Mouse (Mus musculus) naive thymus-derived CD4-positive, alpha-beta T cell, adult 2 months (primary cell): ENCODE results near the gene Rdm1.

Experiments
- DNase-seq: peaks from one replicate; pipeline ENCODE4 v3.0.0-alpha.2; 2011; ENCODE audit warnings: low read depth

The Rdm1 gene

DNA sequence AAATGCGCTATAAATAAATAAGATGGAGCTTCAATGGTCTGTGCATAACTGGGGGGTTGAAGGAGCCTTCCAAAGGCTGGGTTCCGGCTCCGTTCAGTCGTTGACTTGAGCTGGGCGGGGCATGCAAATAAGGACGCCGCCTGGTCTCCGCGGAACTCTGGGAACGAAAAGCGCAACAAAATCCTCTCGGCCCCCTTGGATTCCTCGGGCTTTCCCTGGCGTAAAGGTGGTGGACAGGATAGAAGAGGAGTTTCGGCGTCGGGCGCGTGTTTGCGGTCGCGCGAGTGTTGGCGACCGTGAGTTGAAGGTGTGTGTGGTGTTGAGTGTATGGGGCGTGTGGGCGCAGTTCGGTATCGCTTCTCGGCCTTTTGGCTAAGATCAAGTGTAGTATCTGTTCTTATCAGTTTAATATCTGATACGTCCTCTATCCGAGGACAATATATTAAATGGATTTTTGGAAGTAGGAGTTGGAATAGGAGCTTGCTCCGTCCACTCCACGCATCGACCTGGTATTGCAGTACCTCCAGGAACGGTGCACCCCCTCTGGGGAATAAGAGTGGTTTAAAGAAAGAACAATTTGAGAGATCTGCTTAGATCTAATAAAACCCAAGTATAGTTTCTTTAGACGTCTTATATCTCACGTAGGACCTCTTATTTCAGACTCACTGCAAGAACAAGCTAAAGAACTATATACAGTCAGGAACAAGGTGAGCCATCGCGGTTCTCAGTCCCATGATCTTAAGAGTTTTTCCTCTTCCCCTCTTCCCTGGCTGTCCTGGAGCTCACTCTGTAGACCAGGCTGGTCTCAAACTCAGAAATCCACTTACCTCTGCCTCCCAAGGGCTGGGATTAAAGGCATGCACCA lies 31.1 kb downstream of the Rdm1 start:
- DNase-seq = peak; percentile 91

DNA sequence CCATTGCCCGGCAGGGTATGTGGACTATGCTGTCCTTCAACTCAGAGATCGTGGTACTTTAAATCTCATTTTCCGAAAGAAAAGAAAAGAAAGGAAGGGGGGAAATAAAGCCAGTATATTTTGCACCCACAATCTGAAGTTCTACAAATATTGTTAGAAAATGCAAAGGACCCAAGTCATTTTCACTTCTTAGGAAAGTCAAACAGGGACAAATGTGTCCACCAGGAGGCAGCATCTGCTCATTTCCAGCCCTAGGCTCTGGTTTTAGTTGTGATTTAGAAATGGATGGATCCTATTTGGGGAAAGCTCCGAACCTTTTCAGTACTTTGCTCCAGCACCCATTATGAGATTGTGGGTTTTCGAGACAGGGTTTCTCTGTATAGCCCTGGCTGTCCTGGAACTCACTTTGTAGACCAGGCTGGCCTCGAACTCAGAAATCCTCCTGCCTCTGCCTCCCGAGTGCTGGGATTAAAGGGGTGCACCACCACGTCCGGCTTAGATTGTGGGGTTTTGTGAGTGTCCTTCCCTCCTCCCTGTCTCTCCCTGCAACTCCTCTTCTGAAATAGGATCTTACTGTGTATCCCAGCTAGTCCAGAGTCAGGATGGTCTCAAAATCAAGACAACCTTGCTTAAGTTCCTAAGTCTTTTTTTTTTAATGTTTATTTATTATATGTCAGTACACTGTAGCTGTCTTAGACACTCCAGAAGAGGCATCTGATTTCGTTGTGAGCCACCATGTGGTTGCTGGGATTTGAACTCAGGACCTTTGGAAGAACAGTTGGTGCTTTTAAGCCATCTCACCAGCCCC lies 32.0 kb downstream of the Rdm1 start:
- peak; percentile 93 for DNase-seq

DNA sequence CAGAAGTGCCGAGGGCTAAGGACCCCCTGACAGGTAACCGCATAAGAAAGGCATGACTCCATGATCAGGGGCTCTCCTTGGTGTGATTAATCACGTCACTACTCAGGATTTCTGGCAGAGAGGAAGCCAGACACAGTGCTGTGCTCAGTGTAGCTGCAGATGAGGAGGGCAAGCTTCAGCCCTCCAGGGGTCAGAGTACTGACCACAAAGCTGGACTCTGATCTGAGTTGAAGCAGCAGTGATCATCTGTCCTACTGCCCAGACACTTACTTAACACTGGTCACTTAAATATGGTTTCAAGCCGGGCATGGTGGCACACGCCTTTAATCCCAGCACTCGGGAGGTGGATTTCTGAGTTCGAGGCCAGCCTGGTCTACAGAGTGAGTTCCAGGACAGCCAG lies 34.2 kb downstream of the Rdm1 start:
- no peak for DNase-seq

DNA sequence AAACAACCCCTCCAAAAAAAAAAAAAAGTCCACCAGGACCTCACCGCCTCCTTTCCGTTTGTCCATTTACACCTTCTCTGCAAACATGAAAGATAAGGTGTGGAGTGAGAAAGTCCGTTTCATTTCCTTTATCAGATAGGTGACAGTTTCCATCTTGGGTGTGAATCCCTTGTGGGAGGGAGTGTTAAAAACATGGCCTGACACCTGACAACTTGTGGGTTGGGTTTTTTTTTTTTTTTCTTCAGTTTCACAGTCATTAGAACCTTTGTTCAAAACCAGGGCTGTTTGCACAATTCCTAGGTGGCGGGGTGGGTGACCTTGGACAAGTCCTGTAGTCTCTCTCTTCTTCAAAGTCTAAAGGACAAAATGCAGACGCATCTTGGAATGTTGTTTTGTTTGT lies 34.8 kb downstream of the Rdm1 start:
- no peak for DNase-seq

DNA sequence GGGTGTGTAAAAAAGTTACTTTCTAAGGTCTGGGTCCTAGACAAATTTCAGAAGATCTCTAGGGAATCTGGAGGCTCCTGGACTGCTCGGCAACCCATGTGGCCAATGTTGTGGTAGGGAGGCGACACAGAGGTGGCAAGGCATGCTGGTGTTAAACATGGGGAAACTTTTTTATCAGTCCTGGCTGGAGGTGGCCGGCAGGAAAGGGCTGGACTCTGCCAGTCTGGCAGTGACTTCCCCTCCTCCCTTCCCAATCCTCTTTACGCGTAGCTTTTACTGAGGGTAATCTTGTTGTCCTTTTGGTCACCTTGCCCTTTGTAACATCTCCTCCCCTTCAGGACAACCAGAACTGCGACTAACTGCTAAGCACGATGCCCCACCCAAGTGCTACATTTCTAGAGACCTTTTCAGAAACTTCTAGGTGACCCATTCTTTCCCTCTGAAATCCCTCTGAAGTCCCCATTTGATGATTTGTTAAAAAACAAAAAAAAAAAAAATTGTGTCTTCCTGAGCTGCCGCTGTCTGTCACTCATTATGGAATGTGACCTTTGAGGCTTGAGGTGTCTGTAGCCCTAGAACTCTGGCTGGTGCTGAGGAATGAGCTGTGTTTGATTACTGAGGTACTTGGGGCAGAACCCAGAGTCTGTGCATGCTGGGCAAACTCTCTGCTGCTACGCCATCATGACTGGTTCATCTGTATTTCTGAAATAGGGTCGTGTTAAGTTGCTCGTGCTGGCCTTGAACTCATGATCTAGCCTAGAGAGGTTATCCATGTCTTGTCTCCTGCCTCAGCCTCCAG lies 36.4 kb downstream of the Rdm1 start:
- no peak for DNase-seq

DNA sequence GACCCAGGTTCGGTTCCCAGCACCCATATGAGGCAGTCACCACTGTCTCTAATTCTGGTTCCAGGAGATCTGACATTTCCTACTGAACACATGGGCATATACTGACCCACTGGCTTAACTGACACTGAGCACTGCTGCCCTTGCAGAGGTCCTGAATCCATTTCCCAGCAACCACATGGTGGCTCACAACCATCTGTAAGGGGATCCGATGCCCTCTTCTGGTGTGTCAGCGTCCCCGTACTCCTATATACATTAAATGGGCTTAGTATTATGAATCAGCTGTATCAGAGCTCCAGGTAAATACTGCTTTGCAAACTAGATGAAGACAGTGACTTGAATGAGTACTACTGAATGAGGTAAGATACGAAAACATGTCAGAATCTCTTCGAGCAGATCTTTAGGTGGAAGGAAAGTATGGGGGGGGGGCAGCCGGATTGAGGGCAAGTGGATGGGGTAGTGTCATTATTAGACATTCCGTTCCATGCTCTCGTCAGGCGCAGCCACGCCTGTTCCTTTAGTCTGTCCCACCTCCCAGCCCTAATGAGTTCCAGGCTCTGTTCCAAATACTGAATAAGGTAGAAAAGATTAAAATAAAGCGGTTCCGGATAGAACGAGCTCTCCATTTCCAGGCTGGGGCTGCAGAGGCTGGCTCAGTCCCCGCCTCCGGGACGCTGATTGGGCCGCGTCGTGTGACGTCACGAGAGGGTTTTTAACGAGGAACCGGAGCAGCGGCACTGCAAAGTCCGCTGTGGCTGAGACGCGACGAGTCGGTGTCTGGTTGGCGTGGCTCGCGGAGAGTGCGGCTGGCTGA lies 38.0 kb downstream of the Rdm1 start, which contains the start of gene Arl4d:
TSS of gene Arl4d (plus strand) at position 717 of the 811 bp plus-strand sequence.
- peak; percentile 96 for DNase-seq

DNA sequence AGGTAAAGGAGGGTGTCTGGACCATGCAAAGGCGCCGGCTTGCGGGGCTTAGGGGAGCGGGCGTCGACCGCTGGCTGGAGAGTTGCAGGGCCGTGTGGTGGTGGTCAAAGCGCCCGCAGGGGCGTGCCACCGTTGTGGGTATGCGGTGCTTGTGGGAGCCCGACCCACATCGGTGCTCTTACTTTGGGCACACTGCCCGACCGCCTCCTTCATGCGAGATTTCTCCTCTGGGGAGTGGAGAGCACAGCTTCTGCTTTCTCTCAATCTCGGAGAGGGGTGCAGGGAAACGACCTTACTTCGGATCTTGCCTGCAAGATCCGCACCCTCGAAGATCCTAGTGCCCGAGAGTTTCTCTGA lies 38.6 kb downstream of the Rdm1 start:
- DNase-seq = no peak

DNA sequence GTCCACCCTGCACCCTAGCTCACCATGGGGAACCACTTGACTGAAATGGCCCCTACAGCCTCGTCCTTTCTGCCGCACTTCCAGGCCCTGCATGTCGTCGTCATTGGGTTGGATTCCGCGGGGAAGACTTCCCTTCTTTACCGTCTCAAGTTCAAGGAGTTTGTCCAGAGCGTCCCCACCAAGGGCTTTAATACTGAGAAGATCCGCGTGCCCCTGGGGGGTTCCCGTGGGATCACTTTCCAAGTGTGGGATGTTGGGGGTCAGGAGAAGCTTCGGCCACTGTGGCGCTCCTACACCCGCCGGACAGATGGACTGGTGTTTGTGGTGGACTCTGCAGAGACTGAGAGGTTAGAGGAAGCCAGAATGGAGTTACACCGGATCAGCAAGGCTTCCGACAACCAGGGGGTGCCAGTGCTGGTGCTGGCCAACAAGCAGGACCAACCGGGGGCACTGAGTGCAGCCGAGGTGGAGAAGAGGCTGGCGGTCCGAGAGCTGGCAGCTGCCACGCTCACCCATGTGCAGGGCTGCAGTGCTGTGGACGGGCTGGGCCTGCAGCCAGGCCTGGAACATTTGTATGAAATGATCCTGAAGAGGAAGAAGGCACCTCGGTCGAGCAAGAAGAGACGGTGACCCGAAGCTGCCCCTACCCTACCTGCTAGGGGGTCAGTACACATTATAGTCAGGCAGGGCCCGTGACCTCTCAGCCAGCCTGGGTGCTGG lies 39.8 kb downstream of the Rdm1 start:
- no peak for DNase-seq

DNA sequence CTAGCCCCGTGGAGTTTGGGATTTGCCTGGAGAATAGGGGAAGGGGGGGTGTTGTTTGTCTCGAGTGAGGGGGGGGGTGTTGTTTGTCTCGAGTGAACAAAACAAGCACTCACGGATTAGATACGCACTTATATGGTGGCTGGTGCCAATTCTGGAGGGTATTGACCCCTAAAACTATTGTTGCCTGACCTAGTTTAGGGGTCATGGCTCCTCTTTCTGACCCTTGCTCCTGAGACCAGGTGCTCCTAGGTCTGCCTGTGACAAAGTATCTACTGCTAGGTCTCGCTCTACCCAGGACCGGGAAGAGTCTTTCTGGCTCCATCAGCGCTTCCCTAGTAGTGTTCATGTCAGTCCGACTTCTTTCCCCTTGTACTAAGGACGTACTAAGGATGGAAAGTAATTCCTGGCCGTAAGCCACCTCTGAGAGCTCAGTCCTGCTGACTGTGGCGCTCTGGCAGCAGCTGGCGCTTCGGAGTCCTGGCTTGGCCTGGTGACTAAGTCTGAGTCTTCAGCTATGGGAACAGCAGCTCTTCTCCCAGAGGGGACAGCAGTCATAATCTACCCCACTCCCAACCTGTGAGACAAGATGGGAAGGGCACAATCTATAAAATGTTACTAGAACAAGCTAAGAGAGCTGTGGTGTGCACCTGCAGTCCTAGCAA lies 41.0 kb downstream of the Rdm1 start:
- DNase-seq = no peak

DNA sequence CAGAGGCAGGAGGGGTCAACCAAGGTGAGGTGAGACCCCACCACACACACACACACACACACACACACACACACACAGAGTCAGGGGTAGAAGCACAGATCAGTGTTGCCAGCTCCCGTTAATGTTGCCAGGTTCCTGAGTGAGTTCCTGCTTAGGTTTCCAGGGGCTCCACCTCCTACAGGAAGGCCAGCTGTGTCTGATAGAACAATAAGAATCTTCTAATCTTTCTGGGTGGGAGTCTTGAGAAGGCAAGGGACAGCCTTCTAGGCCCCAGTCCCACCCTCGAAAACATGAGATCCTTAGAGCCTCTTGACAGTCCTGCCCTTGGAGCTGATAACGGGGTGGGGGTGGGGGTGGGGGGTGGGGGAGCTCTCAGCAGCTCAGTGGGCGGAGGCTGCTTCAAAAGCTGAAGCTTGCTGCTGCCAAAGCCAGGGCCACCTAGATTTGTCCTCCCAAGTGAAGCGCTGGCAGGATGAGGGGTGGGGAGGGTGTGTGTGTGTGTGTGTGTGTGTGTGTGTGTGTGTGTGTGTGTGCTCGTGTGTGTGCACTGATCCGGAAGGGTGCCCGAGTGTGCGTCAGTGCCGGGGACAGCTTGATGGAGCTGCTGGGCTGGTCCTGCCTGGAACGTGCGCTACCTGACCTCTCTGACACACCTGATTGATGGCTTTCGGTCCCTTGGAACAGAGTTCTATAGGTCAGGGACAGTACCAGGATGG lies 41.7 kb downstream of the Rdm1 start:
- no peak for DNase-seq

DNA sequence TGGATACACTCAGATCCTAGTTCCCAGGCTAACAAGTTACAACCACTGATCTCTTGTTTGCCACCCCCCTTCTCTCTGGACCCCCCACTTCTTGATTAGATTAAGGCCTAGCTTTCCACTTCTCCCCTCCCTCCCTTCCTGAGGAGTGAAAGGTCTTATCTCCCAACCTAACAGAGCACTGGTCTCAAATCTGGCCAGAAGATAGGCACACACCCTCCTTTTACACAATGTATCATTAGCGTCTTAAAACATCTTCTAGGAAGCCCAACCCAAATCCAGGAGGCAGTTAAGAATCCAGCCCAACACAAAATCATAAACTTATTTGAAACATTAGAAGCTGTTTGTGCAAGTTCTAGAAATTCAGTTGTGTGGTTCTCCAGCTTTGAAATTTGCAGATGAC lies 43.3 kb downstream of the Rdm1 start:
- DNase-seq = no peak

DNA sequence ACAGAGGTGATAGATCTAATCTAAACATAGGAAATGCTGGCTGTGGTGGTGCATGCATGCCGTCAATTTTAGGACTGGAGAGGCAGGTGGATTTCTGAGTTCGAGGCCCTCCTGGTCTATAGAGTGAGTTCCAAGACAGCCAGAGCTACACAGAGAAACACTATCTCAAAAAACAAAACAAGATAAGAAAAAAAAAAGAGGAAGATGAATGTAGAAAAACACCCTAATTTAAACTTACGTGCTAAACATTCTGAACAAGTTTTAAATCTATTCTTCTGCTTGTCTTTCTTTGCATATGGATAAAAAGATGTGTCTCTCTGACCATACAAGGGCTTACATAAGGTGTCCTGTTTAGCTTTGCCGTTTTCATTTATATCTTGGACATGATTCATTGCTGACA lies 44.3 kb downstream of the Rdm1 start:
- no peak for DNase-seq

DNA sequence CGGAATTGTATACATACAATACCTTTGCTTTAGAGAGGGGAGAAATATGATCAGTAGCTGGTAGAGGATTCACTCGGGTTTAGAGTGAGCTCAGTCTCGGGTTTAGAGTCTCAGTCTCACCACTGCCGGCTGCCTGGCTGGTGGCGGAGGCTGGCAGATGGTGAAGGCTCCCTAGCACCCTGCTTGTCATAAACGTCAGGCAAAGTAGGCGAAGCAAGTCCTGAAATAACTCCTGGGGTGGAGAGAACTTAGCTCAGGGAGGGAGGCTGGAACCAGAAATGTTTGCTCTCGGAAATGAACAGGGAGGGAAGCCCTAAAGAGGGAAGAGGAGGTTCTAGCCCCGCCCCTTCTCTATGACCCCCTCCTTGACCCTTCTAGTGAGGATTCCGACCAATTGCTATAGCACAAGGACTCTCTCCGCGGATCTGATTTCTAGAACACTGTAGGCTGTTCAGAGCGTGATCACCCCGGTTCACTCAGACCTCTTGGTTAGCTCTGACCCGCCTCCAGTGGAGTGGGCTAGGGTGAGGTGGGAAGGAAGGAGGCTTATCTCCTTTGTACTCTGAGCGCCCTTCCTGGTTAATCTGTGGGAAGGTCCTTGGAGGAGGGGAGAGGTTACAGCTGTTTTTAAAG lies 46.1 kb downstream of the Rdm1 start:
- no peak for DNase-seq

DNA sequence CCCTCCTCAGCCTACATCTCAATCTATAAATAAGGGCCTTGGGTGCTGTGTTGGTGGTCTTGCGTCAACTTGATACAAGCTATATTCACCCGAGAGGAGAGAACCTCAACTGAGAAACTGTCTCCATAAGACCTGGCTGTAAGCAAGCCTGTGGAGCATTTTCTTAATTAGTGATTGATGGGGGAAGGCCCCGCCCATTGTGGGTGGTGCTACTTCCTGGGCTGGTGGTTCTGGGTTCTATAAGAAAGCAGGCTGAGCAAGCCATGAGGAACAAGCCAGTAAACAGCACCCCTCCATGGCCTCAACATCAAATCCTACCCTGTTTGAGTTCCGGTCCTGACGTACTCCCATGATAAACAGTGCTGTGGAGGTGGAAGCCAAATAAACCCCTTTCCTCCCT lies 47.1 kb downstream of the Rdm1 start:
- no peak for DNase-seq

DNA sequence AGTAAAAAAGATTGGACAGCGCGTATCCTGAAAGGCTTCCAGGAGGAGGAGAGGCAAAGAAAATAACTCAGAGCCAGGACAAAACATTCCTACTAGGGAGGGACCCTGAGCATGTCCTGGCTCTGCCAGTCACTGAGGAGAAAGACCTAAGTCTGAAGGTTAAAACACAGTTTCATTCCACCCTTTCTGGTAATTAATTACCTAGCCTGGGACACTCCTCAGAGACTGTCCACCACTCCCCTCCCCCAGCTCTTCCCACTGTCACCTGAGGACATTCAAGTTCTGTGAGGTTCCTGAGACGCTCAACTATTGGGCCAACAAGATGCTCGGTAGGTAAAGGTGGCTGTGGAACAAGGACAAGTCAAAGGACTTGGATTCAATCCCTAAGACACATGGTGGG lies 48.4 kb downstream of the Rdm1 start:
- no peak for DNase-seq

DNA sequence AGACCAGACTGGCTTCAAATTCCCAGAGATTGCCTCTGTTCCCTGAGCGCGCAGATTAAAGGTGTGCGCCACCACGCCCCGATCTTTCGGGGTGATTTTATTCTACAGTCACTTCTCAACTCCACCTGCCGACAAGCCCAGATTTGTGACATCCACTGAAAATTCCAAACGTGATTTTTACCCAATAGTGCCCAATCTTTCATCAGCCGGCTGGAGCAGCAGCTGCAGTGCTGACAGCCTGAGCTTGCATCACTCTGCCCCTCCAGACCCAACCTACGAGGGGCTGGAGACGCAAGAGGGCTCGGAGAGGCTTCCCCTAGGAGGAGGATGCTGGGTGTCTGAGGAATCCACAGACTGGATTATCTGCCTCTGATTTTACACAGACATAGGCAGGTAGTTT lies 50.7 kb downstream of the Rdm1 start:
- DNase-seq = no peak

DNA sequence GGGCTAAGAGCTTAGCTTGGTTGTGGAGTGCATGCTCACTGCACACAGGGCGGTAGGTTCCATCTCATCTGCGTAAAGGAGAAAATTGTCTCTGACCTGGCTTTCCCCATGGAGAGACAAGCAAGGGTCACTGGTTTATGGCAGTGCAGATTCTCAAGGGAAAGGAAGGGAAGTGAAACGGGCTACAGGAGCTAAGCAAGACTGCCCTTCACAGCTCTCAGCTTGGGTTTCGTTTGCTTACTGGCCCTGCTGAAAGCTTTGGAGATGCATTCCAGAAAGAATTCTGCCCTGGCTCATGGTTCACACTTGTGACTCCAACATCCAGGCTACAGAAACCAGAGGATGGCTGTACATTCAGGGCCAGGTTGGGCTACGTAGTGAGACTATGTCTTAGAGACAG lies 51.8 kb downstream of the Rdm1 start:
- DNase-seq = no peak

DNA sequence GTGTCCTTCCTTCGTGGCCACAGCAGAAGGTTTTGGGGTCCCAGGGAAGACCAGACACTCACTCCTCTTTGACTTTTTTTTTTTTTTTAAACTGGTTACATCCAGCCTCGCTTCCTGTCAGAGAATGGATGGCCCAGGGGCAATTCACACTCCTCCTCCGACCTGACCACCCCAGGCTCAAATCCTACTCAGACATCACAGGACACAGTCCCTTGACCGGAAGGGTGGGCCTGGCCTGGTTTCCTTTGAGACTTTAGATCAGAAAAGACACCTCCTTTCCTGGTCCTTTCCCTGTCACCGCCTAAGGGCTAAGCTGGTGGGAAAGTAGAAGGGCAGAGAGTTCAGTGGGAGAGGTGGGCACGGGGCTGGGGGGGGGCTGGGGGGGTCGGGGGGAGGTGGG lies 52.9 kb downstream of the Rdm1 start:
- no peak for DNase-seq

DNA sequence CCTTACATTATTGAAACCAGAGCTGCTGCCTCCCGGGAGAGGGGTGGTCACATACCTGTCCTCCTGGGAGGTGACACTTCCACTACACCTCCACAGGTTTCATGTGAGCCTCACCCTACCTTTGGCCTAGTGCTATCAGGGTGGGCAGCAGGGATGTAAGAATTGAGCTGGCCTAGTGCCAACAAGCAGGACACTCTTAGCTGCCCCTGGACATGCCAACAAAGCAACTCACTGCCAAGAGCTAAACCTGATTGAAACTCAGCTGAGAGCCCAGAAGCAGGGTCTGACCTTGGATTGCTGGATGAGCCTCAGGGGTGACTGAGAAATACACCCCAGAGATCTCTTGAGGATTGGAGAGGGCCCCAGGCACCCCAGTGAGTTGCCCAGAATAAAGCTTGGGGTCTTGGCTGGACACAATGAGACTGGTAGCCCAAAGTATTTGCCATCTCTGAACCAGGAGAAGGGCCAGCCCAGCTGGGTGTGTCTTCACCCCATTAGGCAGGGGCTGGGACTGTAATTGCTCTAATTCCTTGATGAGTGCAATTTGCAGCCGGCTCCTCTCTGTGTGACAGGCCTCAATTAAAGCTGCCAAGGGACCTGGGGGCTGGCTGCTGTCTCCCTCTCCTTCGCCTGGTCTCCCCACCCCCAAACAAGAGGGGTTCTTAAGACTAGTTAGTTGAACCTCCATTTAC lies 53.8 kb downstream of the Rdm1 start:
- DNase-seq = no peak
